Mouse (Mus musculus): Measurements from ENCODE around the gene Plxna1.

Plxna1 gene

DNA sequence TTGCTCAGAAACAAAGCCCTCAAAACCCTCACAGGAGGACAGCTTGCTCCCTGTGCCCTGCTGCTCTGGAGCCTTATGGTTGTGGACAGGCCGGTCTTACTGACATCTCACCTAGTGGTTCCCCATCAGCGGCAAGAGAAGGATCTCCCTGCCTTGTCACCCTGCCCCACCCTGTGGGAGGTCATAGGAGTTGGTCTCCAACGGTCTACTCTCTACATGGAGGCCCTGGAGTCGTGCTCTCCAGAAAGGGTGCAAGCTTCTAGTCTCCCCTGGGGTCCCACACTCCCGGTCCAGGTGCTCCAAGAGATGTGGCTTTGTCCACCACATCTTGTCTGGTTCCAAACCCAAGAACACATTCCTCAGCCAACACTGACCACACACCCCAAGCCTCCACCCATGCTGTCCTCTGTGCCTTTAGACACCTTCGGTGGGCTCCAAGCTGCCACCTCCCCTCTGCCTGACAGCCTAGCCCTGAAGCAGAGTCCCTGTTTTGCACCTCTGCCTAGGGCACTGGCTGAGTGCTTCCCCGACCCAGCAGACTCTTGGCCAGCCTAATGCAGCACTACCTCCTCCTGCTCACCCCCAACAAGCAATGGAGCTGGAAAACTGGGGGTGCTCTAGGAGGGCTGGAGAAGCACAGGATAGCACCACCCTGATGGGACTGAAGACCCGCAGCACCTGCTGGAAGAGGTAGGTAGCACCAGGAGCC is 1.6 kb downstream of the Plxna1 start:
- no peak for DNase-seq (ENCODE audit: low read depth)

DNA sequence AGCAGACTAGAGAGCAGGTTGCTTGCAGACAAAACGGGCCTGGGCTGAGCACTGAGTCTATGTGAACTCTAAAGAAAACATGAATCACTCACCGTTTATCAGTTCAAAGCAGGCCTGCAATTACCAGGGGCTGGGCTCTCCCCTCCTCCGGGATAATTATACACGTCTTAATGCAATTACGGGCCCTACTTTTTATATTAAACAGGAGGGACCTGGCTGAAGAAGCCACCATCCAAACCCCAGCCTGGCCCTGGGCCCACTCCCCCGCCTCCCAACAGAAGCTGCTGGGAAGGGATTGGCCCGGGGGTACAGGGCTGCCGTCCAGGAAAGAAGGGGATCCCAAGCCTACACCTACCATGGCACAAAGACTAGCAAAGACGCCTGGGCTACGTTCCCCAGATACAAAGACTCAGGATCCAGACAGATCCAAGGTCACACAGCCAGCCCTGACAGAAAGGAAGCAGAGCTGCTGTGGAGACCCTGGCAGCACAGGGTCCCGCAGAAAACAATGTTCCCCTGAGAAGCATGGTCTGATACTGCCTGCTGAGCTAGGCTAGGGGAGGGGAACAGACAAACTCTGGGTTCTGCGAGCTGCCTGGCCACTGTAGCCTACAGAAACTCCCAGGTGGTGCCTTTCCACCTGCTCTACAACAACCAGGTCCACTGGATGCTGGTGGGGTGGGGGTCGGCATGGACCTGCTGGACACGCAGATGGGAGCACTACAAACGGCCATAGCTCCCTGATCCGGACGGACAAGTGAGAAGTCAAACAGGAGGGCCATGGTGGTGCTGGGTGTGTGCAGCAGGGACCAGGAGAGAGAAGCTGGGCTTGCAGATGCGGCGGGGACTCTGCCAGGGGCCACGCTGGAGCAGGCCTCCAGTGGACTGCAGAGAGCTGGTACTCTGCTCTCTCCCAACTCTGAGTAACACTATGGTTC is 2.4 kb downstream of the Plxna1 start:
- DNase-seq (ENCODE audit: low read depth), result no peak

DNA sequence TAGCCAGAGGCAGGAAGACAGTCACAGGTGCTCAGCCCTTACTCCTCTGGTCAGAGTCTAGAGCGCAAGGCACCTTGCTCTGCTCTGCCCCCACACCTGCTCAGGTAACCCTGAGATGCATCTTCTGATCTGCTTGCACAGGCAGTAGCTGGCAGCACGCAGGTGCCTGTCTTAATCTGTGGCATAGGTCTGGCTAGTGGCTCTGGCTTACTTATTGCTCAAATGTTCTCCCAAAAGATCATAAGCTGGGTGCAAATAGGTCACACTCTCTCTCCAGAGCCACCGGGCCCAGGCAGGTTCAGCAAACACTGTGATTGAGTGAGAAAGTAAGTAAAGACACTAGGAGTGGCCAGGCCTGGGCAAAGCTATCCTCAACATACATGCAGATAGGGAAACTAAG is 3.2 kb downstream of the Plxna1 start:
- no peak for DNase-seq (ENCODE audit: low read depth)

DNA sequence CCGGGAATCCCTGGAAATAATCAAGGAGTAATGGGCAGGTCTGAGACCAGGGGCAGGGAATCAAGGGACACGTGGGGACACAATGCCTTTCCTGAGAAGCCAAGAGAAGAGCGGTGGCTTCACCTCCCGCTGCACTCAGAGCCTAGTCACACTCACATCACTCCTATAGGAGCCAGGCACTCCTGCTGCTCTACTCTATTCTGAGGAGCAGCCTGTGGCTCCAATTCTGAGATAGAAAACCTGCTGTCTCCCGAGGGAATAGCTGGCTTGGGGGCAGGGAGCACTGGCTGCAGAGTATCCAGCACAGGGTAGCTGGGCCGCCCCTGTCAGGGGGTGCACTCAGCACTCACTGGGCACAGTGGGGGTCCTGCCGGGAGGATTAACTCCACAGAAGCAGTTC is 6.8 kb downstream of the Plxna1 start:
- no peak for DNase-seq (ENCODE audit: low read depth)

DNA sequence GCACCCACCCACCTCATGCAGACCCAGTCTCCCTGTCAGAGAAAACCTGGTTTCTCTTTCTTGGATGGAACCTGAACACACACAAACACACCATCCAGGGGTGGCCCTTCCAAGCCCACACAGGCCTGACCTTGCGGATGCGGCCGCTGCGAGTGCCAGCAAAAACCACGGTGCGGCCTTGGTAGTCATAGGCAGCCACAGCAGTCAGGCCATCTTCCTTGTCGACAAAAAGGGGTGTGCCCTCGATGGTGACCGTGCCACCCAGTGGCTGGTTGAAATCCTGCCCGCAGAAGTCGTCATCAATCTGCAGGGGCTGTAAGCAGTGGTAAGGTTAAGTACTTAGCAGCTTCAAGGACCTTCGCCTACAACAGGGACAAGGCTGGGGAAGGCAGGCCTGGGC is 7.7 kb downstream of the Plxna1 start:
- peak; percentile 89 for DNase-seq (ENCODE audit: low read depth)

DNA sequence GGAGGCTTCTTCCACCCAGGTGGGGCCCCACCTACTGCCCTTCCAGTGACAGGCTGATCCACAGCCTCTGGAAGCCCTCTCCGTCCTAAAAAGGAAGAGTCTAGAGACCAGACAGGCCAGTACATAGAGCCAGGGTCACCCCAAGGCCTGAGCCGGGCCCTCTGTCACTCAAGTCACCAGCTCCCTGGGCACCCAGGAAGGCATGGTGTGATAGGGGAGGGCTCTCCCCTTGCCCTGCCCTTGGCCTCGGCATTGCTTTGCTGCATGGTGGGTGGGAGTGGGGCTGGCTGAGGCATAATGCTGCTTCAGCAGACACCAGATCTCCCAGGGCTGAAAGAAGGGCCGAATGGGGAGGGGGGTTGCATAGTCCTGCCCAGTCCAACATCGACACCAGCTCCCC is 8.3 kb downstream of the Plxna1 start:
- DNase-seq (ENCODE audit: low read depth), result no peak

DNA sequence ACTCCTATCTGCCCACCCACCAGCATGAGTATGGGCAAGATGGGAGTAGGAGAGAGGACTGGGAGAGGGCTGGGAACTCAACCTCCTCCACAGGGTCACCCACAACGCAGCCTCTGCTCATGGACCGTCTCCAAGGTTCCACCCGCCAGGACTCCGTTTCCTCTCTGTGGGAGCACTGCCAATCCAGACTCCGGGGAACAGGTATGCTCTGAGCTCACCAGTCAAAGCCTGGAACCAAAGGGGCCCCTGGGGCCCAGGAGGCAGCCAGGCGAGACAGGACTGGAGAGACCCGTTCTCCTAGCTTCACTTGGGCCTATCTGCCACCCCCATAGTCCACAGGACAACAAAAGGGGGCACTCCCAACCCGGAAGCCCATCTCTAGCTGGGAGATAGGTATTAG is 9.3 kb downstream of the Plxna1 start:
- DNase-seq (ENCODE audit: low read depth), result no peak

DNA sequence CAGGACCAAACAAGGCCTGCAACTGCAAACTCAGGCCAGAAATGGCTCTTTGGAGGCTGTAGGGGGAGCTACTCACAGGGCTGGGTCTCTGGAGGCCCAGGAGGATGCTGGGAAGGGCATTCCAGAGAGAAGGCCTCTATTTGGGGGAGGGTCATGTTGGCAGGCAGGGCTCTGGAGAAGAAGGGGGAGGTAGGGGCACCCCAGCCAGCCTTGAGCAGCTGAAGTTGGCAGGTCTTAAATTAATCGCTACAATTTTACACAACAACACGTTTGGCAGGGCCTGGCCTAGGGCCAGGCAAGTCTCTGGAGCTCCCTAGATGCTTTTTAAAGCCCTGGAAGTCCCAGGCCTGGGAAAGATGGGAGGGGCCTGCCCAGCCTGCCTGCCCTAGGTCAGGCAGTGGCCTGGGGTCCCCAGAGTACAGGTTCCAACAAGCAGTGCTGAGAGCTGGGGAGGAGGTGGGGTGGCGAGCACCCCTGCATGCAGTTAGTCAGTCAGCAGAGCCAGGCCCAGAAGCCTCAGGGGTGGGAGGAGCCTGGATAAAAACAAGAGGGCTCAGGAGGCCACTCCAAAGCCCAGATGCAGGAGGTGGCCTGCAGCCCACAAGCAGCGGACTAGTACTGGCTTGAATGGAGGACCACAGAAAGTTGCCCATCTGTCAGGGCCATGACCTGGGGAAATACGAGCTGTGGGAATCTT is 10.8 kb downstream of the Plxna1 start:
- no peak for DNase-seq (ENCODE audit: low read depth)

DNA sequence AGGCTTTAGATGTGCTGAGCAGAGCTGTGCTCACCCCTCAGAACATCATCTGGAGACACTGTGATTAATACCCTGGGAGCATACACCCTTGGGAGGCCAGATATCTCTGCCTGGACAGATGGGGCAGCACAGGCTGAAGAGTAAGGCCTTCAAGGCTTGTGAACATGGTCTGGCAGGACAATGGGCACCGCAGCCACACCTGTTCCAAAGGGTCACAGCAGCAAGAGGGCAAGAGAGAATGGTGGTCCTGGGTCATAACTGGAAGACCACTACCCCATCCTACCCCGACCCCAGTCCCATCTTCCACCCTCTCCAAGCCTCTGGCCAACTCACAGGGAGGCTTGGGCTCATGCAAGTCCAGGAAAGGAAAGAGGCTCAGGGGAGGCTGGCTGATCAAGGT is 11.9 kb downstream of the Plxna1 start:
- no peak for DNase-seq (ENCODE audit: low read depth)

DNA sequence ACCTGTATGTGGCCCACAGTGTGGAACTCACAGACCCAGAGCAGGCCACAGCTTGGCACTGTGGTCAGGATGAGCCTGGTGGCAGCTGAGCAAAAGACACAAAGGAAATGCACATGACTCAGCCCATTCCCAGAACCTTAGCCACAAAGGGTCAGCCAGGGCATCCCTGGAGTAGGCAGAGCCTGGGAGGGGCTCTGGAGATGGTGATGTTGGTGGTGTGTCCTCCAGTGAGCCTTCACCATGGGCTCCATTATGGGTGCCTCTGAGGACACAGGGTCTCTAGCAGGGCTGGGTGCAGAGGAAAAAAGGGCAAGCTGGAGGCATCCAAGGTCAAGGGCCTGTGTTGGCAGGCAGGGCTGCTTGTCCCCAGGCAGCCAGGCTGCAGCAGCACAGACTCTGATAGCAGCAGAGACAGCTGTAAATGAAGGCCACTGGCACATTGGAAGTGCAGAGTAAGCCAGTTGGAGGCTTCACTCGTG is 12.3 kb downstream of the Plxna1 start:
- peak; percentile 19 for DNase-seq (ENCODE audit: low read depth)

DNA sequence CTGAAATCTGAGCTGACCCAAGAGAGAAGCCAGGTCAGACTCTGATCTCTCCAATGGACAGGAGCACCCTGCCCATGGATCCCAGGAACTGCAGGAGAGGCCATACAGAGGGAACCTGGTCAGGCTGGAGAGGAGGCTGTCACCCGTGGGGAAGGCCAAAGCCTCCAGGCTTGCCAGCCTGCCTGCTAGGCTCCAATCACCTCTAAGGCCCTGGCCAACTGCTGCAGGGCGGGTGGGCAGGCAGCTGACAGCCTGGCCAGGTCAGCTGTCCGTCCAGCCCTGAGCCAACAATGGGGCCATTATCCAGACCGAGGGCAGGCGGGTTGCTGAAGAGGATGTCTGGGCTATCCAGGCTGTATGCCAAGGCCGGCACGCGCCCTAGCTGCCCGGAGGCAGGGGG is 14.1 kb downstream of the Plxna1 start:
- DNase-seq (ENCODE audit: low read depth), result no peak

DNA sequence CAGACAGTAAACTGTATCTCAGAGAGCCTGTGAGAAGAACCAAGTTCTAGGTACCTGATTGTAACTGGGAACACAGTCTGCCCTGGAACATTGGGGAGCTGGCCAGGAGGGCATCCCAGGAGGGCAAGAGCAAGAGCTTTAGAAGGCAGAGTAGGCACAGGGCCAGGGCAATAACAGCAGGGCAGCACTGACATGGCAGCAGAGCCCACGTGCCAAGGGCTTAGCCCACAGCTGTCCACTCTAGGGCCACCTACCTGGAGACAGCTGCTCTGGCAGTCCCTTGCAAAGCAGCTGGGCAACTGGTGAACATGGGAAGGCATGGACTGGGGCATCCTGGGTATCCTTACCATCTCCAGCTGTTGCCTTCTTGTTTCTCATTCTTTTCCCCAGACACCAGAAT is 14.6 kb downstream of the Plxna1 start:
- no peak for DNase-seq (ENCODE audit: low read depth)

DNA sequence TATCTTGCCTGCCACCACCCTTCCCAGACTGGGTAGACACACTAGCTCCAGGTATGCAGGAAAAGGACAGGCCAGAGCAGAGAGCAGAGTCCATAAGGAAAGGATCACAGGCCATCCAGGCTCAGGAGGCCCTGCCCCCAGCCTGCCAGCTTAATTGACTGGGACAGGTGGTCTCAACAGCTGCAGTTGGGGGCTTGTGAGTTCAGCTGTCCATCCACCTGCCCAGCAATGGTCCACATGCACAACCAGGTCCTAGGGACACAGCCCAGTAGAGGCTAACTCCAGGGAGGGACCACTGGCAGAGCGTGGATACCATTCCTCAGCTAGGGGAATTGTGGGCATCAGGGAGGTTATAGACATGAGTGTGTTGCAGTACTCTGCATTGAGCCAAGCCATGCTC is 16.6 kb downstream of the Plxna1 start:
- DNase-seq (ENCODE audit: low read depth), result no peak

DNA sequence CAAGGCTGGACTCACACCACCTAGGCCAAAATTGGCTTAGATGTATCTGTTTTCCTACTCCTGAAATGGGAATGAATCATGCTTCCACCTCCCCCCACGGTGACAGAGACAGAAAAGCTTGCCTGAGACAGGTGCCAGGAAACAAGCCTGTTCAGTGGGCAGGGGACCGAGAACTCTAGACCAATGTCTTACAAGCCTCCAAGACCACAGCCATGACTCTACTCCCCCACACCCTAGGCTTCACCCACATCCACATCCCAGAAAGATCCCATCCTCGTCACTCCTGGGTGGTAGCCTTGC is 17.0 kb downstream of the Plxna1 start:
- no peak for DNase-seq (ENCODE audit: low read depth)

DNA sequence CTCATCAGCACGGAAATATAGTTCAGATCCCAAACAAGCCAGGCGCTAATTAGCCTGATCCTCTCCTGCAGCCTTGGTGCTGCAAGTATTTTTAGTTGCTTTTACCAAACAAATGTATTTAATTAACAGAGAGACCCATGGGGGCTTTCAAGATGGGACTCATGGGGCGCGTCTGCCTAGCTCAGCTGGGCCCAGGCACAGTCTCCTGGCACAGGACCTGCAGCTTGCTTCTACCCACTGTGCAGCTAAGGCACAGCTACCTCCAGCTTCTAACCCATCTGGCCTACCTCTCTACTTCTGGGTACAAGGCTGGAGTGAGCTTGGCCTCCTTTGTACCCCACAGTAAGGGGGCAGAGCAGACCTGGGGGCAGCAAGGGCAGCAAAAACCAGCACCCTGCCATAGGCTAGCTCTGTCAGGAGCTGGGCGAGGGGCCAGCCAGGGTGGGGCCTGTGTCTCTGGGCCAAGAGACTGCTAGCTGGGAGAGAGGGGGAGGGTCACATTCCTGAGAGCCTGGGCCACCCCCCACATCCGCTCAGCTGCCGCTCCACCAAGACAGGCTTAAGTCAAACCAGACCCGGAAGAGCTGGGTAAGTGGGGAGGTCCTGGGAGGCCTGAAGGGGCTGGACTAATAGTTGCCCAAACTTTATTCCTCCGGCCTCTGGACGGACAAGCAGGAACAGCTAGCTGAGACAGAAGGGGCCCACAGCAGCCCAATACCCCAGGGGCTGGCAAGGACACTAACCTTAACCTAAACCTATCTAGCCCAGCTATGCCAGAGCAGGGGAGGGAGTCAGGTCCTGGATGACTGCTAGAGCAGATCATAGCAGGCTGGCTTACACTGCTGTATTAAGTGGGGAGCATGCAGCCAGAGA is 17.6 kb downstream of the Plxna1 start:
- DNase-seq (ENCODE audit: low read depth), result no peak

DNA sequence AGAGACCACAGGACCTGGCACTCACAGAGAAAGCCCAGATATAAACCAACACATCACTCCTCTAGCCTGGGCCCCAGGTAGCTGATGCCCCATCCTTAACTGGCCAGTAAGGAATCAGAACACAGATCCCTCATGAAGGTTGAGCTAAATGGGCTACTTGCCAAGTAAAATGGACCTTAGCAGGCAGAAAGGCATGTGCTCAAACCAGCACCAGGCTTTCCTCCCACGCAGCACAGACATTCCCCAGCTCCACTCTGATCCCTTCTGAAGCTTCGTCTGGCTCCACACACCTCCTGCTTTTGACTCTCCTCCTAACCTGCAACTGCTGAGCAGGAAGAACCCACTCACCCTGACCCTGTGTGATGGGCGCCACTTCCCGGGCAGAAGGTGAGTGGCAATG is 20.4 kb downstream of the Plxna1 start:
- DNase-seq (ENCODE audit: low read depth), result no peak

DNA sequence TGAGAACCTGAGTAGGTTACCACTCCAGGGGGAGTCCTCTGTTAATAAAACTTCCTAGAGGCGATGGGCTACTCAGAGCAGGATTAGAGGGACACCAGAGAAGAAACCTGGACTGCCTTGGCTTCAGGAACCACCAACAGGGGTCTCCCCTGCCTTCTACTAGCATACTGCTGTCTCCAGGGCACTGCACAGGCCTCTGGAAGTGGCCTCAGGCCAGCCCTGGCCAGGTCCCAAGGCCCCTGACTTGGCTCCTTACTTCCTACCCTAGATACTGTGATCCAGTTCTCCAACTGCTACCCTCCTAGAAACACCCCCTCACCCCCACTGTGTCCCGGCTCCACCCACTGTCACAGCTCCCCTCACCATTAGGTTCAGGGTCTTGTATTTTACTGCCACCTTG is 23.0 kb downstream of the Plxna1 start:
- no peak for DNase-seq (ENCODE audit: low read depth)

DNA sequence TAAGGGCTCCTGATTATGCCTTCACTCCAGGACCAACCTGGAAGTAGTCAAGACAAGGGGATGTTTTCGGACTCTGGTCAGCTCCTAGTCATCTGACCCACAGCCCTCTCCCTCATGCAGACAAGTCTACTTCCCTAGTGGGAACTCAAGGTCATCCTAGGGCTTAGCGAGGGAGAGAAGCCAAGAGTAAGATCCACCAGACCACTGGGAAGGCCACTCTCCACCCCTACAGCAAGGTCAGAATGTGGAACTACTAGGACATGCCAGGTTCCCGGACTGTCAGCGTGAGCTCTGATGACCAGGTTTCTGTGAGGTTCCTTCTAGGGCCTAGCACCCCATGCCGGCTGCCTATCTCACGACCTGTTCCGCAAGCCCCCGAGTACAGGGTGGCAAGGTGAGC is 23.7 kb downstream of the Plxna1 start:
- DNase-seq (ENCODE audit: low read depth), result no peak

DNA sequence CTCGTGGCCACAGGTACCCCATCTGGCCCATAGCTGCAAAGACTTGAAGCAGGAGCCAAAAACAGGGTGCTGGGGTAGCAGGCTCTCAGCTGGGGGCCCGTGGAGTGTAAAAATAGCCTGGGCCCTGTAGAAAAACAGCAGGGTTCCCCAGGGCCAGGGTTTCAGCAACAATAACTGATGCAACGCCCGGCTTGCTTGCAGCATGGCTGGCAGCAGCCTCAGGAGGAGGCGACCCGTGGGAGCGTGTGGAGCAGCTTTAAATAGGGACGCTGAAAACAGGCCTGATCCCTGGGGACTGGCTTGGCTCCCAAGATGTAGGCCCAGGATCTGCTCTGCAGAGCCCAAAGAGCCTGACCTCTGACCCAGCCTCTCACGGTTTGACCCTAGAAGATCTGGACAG is 24.8 kb downstream of the Plxna1 start:
- DNase-seq (ENCODE audit: low read depth), result no peak

DNA sequence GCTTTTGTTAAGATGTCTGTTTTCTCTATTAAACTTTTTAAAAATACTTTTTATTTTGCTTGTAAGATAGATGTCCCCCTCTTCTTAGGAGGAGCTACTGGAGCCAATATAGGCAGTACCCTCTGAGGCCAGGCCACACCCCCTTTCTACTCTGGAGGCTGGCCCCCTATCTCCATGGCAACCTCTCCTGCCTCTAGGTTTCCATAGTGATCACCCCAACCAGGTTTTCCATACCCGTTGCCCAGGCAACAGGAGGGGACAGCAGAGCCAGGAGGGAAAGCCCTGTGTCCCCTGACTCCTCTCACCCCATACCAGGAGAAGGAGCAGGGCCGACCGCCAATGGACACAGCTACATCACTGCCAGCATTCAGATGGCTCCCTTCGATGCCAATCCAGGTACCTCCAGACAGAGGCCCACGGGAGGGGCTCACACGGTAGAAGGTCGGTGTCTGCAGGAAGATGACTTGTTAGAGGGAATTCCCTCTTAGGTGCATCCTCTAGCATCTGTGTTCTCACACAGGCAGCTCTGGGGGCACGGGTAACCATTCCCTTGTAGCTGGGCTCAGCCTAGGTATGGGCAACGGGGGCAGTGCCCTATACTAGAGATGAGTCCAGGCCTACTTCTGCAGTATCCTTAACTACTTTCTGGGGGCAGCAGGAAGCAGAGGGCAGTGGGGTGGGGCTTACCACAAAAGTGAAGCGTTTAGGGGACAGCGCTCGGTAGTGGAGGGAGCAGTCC is 28.3 kb downstream of the Plxna1 start:
- DNase-seq (ENCODE audit: low read depth), result no peak

DNA sequence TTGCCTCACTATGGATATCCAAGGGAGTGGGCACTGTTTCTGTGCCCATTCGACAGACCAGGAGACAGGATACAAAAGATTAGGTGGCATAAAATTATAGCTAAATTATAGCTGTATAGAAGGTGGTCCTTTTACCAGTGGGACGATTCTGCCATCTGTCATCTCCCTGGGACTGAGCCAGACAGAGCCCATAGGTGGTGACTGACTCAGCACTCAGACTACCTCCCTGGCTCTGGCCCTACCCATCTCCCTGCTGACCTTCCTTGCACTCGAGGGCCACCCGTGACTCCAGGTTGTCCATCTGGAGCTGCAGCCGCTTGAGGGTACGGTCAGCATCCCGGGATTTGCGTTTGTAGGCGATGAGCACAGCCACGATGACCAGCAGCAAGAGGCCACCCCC is 31.5 kb downstream of the Plxna1 start:
- no peak for DNase-seq (ENCODE audit: low read depth)
